Mouse (Mus musculus) MEL (cell line): ENCODE results near the gene Hck. TPM values are rescaled to one million over a fixed set of nuclear protein-coding genes. Genes with fewer than 3 reads are reported as not detected.
A peak's percentile ranks its signal among the peaks of the same experiment; 100 is the strongest.

Source experiments
- DNase-seq: peaks from one replicate; pipeline ENCODE4 v3.0.0; 2011; ENCODE audit warnings: low read depth, low spot score
- H3K27ac ChIP-seq: 2 replicates; pipeline ENCODE4 v1.5.1; 2012; ENCODE audit warnings: low read depth, mild to moderate bottlenecking, control low read depth, low read length, moderate library complexity; ENCODE audit not compliant: control insufficient read depth
- H3K27me3 ChIP-seq, 2 experiments: fragments of 150-350 bp in 1 of 2; sonication (generic) in 1 of 2; 2 replicates each; pipeline ENCODE4 v1.6.1; 2012; ENCODE audit warnings: low read length in 2 of 2, mild to moderate bottlenecking in 2 of 2, improper control_type of control experiment in 1 of 2, moderate library complexity in 1 of 2; ENCODE audit not compliant: insufficient read depth in 2 of 2, control insufficient read depth in 1 of 2
- H3K36me3 ChIP-seq, 2 experiments: 2 replicates each; pipeline ENCODE4 v1.6.1; 2012 to 2014; ENCODE audit warnings: low read length in 2 of 2, improper control_type of control experiment in 1 of 2, inconsistent platforms in 1 of 2, mild to moderate bottlenecking in 1 of 2; ENCODE audit not compliant: insufficient read depth in 2 of 2, control insufficient read depth in 1 of 2
- H3K4me1 ChIP-seq, 2 experiments: fragments of 150-350 bp in 1 of 2; sonication (generic) in 1 of 2; 2 replicates each; pipeline ENCODE4 v1.6.1; 2012; ENCODE audit warnings: low read length in 2 of 2, improper control_type of control experiment in 1 of 2, mild to moderate bottlenecking in 1 of 2; ENCODE audit not compliant: insufficient read depth in 2 of 2, control insufficient read depth in 1 of 2
- H3K4me3 ChIP-seq, 2 experiments: fragments of 150-350 bp in 1 of 2; sonication (generic) in 1 of 2; 2 replicates each; pipeline ENCODE4 v1.5.1; 2012; ENCODE audit warnings: low read depth in 2 of 2, low read length in 2 of 2, mild to moderate bottlenecking in 2 of 2, moderate library complexity in 2 of 2, control low read depth in 1 of 2, improper control_type of control experiment in 1 of 2; ENCODE audit not compliant: control insufficient read depth in 1 of 2, insufficient read depth in 1 of 2
- H3K79me2 ChIP-seq: 2 replicates; pipeline ENCODE4 v1.6.1; 2012; ENCODE audit warnings: mild to moderate bottlenecking, low read length, moderate library complexity; ENCODE audit not compliant: control insufficient read depth, poor library complexity, insufficient read depth
- H3K9ac ChIP-seq: 2 replicates; pipeline ENCODE4 v1.6.1; 2012; ENCODE audit warnings: low read depth, mild to moderate bottlenecking, control low read depth, low read length, moderate library complexity; ENCODE audit not compliant: control insufficient read depth, poor library complexity, severe bottlenecking
- H3K9me3 ChIP-seq: fragments of 150-350 bp; sonication (generic); replicated peaks from 2 replicates; pipeline ENCODE4 v1.6.1; 2012; ENCODE audit warnings: mild to moderate bottlenecking, low read length, improper control_type of control experiment, moderate library complexity; ENCODE audit not compliant: insufficient read depth
- BHLHE40 ChIP-seq: IDR thresholded peaks from 2 replicates; pipeline ENCODE4 v1.6.1; 2012; ENCODE audit warnings: low read depth, mild to moderate bottlenecking, inconsistent platforms, low read length, improper control_type of control experiment, borderline replicate concordance
- CHD1 ChIP-seq: IDR thresholded peaks from 2 replicates; pipeline ENCODE4 v1.6.1; 2012; ENCODE audit warnings: low read depth, mild to moderate bottlenecking, inconsistent platforms, low read length, improper control_type of control experiment
- CTCF ChIP-seq, 3 experiments: IDR thresholded peaks in 2 of 3; conservative IDR thresholded peaks in 1 of 3; 2 replicates each; pipeline ENCODE4 v1.5.1; 2011 to 2012; ENCODE audit warnings: low read length in 3 of 3, low read depth in 2 of 3, mild to moderate bottlenecking in 2 of 3, improper control_type of control experiment in 1 of 3, inconsistent platforms in 1 of 3, mixed read lengths in 1 of 3, moderate library complexity in 1 of 3; ENCODE audit not compliant: control insufficient read depth in 1 of 3, insufficient read depth in 1 of 3, poor library complexity in 1 of 3, severe bottlenecking in 1 of 3
- E2F4 ChIP-seq: IDR thresholded peaks from 2 replicates; pipeline ENCODE4 v1.6.1; 2011; ENCODE audit warnings: low read depth, low read length, improper control_type of control experiment, borderline replicate concordance
- ELF1 ChIP-seq: IDR thresholded peaks from 2 replicates; pipeline ENCODE4 v1.6.1; 2014; ENCODE audit warnings: low read depth, mild to moderate bottlenecking, inconsistent platforms, low read length, improper control_type of control experiment, moderate library complexity
- ETS1 ChIP-seq: IDR thresholded peaks from 2 replicates; pipeline ENCODE4 v1.6.1; 2012; ENCODE audit warnings: low read depth, mild to moderate bottlenecking, inconsistent platforms, low read length, improper control_type of control experiment, moderate library complexity
- GABPA ChIP-seq: IDR thresholded peaks from 2 replicates; pipeline ENCODE4 v1.6.1; 2012; ENCODE audit warnings: low read depth, mild to moderate bottlenecking, inconsistent platforms, low read length, improper control_type of control experiment, moderate library complexity
- HCFC1 ChIP-seq: IDR thresholded peaks from 2 replicates; pipeline ENCODE4 v1.6.1; 2012; ENCODE audit warnings: low read depth, mild to moderate bottlenecking, inconsistent platforms, low read length, improper control_type of control experiment, moderate library complexity
- KAT2A ChIP-seq: conservative IDR thresholded peaks from 2 replicates; pipeline ENCODE4 v1.6.1; 2012; ENCODE audit warnings: low read depth, low read length, improper control_type of control experiment, inconsistent platforms
- MAX ChIP-seq: IDR thresholded peaks from 2 replicates; pipeline ENCODE4 v1.6.1; 2011; ENCODE audit warnings: low read length, improper control_type of control experiment
- MXI1 ChIP-seq: IDR thresholded peaks from 2 replicates; pipeline ENCODE4 v1.6.1; 2011; ENCODE audit warnings: mild to moderate bottlenecking, low read depth, low read length, improper control_type of control experiment
- MYB ChIP-seq: IDR thresholded peaks from 2 replicates; pipeline ENCODE4 v1.6.1; 2011; ENCODE audit warnings: mild to moderate bottlenecking, low read depth, low read length, improper control_type of control experiment
- NELFE ChIP-seq: IDR thresholded peaks from 2 replicates; pipeline ENCODE4 v1.6.1; 2011; ENCODE audit warnings: low read depth, low read length, improper control_type of control experiment
- NRF1 ChIP-seq: IDR thresholded peaks from 2 replicates; pipeline ENCODE4 v1.6.1; 2014; ENCODE audit warnings: low read depth, mild to moderate bottlenecking, inconsistent platforms, low read length, improper control_type of control experiment, moderate library complexity; ENCODE audit not compliant: poor library complexity, insufficient read depth, severe bottlenecking
- POLR2AphosphoS2 ChIP-seq: IDR thresholded peaks from 2 replicates; pipeline ENCODE4 v1.6.1; 2011; ENCODE audit warnings: low read length, improper control_type of control experiment
- RAD21 ChIP-seq: IDR thresholded peaks from 2 replicates; pipeline ENCODE4 v1.6.1; 2011; ENCODE audit warnings: mild to moderate bottlenecking, low read depth, low read length, improper control_type of control experiment
- SIN3A ChIP-seq: IDR thresholded peaks from 2 replicates; pipeline ENCODE4 v1.6.1; 2012; ENCODE audit warnings: low read length, improper control_type of control experiment, inconsistent platforms
- SMC3 ChIP-seq: IDR thresholded peaks from 2 replicates; pipeline ENCODE4 v1.6.1; 2011; ENCODE audit warnings: low read depth, low read length, improper control_type of control experiment
- TAL1 ChIP-seq: IDR thresholded peaks from 2 replicates; pipeline ENCODE4 v1.6.1; 2012; ENCODE audit warnings: mild to moderate bottlenecking, inconsistent platforms, low read length, moderate library complexity, mixed read lengths
- TBP ChIP-seq: IDR thresholded peaks from 2 replicates; pipeline ENCODE4 v1.8.0; 2011; ENCODE audit warnings: low read depth, low read length, improper control_type of control experiment
- UBTF ChIP-seq: IDR thresholded peaks from 2 replicates; pipeline ENCODE4 v1.6.1; 2012; ENCODE audit warnings: low read depth, mild to moderate bottlenecking, inconsistent platforms, low read length, improper control_type of control experiment, moderate library complexity, borderline replicate concordance; ENCODE audit not compliant: insufficient read depth
- USF1 ChIP-seq: IDR thresholded peaks from 2 replicates; pipeline ENCODE4 v1.6.1; 2014; ENCODE audit warnings: low read depth, mild to moderate bottlenecking, inconsistent platforms, low read length, improper control_type of control experiment, moderate library complexity
- USF2 ChIP-seq, 2 experiments: IDR thresholded peaks; 2 replicates each; pipeline ENCODE4 v1.6.1; 2011 to 2012; ENCODE audit warnings: improper control_type of control experiment in 2 of 2, low read length in 2 of 2, borderline replicate concordance in 1 of 2, inconsistent platforms in 1 of 2, low read depth in 1 of 2, mild to moderate bottlenecking in 1 of 2; ENCODE audit not compliant: insufficient read depth in 1 of 2
- ZC3H11A ChIP-seq: IDR thresholded peaks from 2 replicates; pipeline ENCODE4 v1.6.1; 2012; ENCODE audit warnings: low read depth, mild to moderate bottlenecking, inconsistent platforms, low read length, improper control_type of control experiment
- ZKSCAN1 ChIP-seq: IDR thresholded peaks from 2 replicates; pipeline ENCODE4 v1.6.1; 2012; ENCODE audit warnings: low read depth, mild to moderate bottlenecking, inconsistent platforms, low read length, improper control_type of control experiment, moderate library complexity
- polyA plus RNA-seq, 2 experiments: library from polyadenylated mRNA; stranded (reverse) in 1 of 2; unstranded in 1 of 2; fragments of >175 nt in 1 of 2; fragments of >200 nt in 1 of 2; gene quantifications; 2 replicates each; pipeline versions ENCODE4 v1.2.1 to v1.2.4; 2012; ENCODE audit warnings: low replicate concordance in 2 of 2, low read depth in 1 of 2; ENCODE audit not compliant: insufficient read length in 2 of 2, insufficient read depth in 1 of 2, missing spikeins in 1 of 2
- total RNA-seq: library from RNA; depleted of rRNA; stranded (reverse); fragments of 300-350 nt; gene quantifications from 2 replicates; pipeline ENCODE4 v1.2.3, GENCODE M21; 2012

Gene Hck
- total and polyA plus RNA-seq, 3 experiments, result not detected

GRCm38 (mm10) chr2:153090551-153091165 lies 17.6 kb upstream of the Hck start:
- Histone ChIP-seq H3K4me3 (no peak overlapping the region), H3K36me3 (no peaks in the 10 kb centered on the region), H3K4me1 (no peaks in the 10 kb centered on the region), H3K27me3 (no peaks in the 10 kb centered on the region), H3K27ac (no peak overlapping the region), H3K9me3 (no peaks in the 10 kb centered on the region), H3K9ac (no peak overlapping the region), H3K79me2 (no peaks in the 10 kb centered on the region)
- DNase-seq, result peak; percentile 28
- TF ChIP-seq MAX (no peak), MXI1 (no peak)
- TF ChIP-seq, all 39 proteins: peak for 0

- H3K27ac ChIP-seq, result no peak overlapping the region
- H3K36me3 ChIP-seq, result no peaks in the 10 kb centered on the region
- no peaks in the 10 kb centered on the region for H3K4me1 ChIP-seq
- no peak overlapping the region for H3K9ac ChIP-seq
- no peak for DNase-seq
- no peaks in the 10 kb centered on the region for H3K9me3 ChIP-seq
- H3K79me2 ChIP-seq, result no peaks in the 10 kb centered on the region
- H3K27me3 ChIP-seq, result peaks cover 10 to 14% of the 10 kb centered on the region in 2 experiments
- H3K4me3 ChIP-seq, result no peak overlapping the region
- no peak for TF ChIP-seq POLR2AphosphoS2
- no peak for TF ChIP-seq GABPA
- TF ChIP-seq CTCF (IDR thresholded peaks at IDR 0.05 in 2 of 3, conservative IDR thresholded peaks at IDR 0.05 in 1 of 3; ENCODE audit: control insufficient read depth in 1 of 3, insufficient read depth in 1 of 3, low read depth in 2 of 3, low read length in 3 of 3, poor library complexity in 1 of 3, severe bottlenecking in 1 of 3), result no peak
- TF ChIP-seq ZKSCAN1, result no peak
- TF ChIP-seq NELFE, result no peak
- no peak for TF ChIP-seq CHD1
- no peak for TF ChIP-seq NRF1
- no peak for TF ChIP-seq KAT2A
- TF ChIP-seq SIN3A, result no peak
- no peak for TF ChIP-seq MYB
These were observed 1.1 kb upstream of the Hck start for GRCm38 (mm10) chr2:153107046-153107766.

DNA sequence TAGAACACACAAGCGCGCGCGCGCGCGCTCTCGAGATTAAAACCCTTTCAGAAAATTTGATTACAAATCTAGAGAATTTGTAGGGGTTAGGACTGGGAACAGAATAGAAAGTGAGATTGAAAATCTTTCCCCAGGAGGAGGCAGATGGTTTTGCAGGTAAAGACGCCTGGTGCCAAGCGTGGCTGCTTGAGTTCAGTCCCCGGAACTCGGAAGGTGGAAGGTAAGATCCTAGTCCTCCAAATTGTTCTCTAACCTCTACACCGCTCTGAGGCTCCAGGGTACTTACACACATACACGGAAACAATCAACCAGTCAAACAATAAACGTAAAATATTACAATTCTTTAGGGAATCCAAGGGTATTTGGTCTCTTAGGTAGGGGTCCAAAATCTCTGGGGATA lies 466 bp upstream of the Hck start:
- Histone ChIP-seq H3K27me3 (peaks cover 10 to 14% of the 10 kb centered on the region in 2 experiments), H3K9ac (no peak overlapping the region), H3K4me3 (no peak overlapping the region), H3K4me1 (no peaks in the 10 kb centered on the region), H3K9me3 (no peaks in the 10 kb centered on the region), H3K27ac (no peak overlapping the region), H3K79me2 (no peaks in the 10 kb centered on the region), H3K36me3 (no peaks in the 10 kb centered on the region)
- no peak for DNase-seq
- TF ChIP-seq ZC3H11A (no peak), BHLHE40 (no peak), E2F4 (no peak), MXI1 (no peak), CHD1 (no peak), ELF1 (no peak), RAD21 (no peak), USF1 (no peak), ETS1 (no peak), SMC3 (no peak), HCFC1 (no peak), TBP (no peak), USF2 (IDR thresholded peaks at IDR 0.05; ENCODE audit: borderline replicate concordance in 1 of 2, insufficient read depth in 1 of 2, low read depth in 1 of 2, low read length in 2 of 2) (no peak), TAL1 (no peak), UBTF (no peak)
